Mouse (Mus musculus): Measurements from ENCODE around the gene Ogfod1. TPM values are rescaled to one million over a fixed set of nuclear protein-coding genes. Genes with fewer than 3 reads are reported as not detected.
"Not testable (repeated sequence)": the region's sequence is repeated elsewhere in the genome, so short reads cannot be mapped to it uniquely, and the experiment has no call there.

Ogfod1 gene
- total and polyA plus RNA-seq, 2 experiments from 2014 or later = 8.5 to 11.2 TPM

DNA sequence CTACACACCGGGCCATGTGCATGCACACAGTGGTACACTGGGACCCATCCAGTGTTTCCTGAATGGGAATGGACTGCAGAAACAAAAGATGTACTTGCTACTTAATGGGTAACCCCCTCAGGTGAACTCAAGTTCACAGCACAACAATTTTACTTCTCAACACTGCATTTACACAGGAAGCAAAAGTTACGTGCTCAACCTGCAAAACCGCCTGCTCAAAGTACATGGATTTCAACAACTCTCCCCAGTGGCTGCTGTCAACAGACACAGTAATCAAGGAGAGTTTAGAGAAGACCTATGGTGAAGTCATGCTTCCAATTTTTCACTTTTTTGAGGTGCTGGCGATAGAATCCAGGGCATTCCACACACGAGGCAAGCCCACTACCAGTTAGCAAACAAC is 1.8 kb upstream of the Ogfod1 start:
- 61% methylated on average over 5 of the region's 5 CpGs for WGBS
- DNase-seq (ENCODE audit: low spot score) (no peak), ATAC-seq (no peak)
- H3K4me3 ChIP-seq (ENCODE audit: low read length) = peak overlapping the region; percentile 78; the same call in 1 of the 2 replicates
- no peaks in the 10 kb centered on the region for H3K9me3 ChIP-seq (ENCODE audit: low read length)
- no peak for TF ChIP-seq CTCF (IDR thresholded peaks at IDR 0.05; ENCODE audit: low read depth)
- no peak overlapping the region for H3K27ac ChIP-seq
- no peaks in the 10 kb centered on the region for H3K27me3 ChIP-seq (ENCODE audit: insufficient read depth, low read length)
- H3K9ac ChIP-seq (replicated peaks; ENCODE audit: low read length) = no peak overlapping the region
- peaks cover 7% of the 10 kb centered on the region for H3K4me1 ChIP-seq (ENCODE audit: insufficient read depth, low read length)
- peak overlapping the region; percentile 82 for H3K4me2 ChIP-seq (ENCODE audit: low read depth, low read length)
- H3K36me3 ChIP-seq (ENCODE audit: insufficient read depth, low read length) = peaks cover 4% of the 10 kb centered on the region

DNA sequence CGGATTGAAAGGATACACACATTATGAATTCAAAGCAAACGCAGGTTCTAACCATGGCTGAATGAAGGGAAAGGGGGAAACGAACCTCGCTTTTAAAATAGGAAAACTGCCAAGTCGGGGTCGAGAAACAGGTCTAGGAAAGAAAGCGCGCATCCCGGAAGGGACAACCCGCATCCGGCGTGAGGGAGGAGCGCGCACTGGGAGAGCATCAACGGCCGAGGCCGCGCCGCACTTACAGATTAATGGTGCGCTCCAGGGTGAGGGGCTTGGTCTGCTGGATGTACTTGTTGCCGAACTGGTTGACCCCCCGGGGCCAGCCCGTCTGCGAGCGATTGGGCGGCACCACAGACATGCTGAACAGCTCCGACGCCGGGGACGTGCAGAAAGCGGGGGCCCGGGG is 457 bp upstream of the Ogfod1 start:
- H3K9me3 ChIP-seq (ENCODE audit: low read length); H3K27me3 ChIP-seq (ENCODE audit: insufficient read depth, low read length); H3K36me3 ChIP-seq (ENCODE audit: insufficient read depth, low read length); H3K4me1 ChIP-seq (ENCODE audit: insufficient read depth, low read length): not testable (repeated sequence)
- Histone ChIP-seq H3K4me3 (ENCODE audit: low read length) (peak overlapping the region; percentile 78), H3K9ac (replicated peaks; ENCODE audit: low read length) (peak overlapping the region; percentile 63), H3K4me2 (ENCODE audit: low read depth, low read length) (peak overlapping the region; percentile 82), H3K27ac (peak overlapping the region; percentile 83)
- under 1% methylated on average over 21 of the region's 32 CpGs for WGBS
- DNase-seq (ENCODE audit: low spot score) (peak; percentile 83), ATAC-seq (peak; percentile 88)

DNA sequence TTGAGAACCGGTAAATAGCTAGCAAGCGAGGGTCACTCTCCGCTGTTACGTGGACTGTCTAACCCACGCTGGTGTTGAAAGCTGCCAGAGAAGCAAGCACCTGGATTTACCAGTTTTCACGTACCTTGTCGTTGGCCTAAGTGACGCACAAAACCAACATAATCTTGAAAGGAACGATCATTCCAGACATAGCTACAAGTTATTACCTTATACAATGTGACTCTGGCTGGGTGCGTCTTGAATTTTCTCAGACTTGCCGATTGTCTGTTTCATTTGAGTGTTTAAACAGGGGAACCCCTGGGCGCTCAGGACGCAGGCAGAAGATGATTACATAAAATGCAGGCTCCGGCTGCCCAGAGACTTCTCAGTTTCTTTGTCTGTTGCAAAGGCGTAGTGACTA is 808 bp downstream of the Ogfod1 start:
- 5% methylated on average over 15 of the region's 15 CpGs for WGBS
- peaks cover 7% of the 10 kb centered on the region for H3K4me1 ChIP-seq (ENCODE audit: insufficient read depth, low read length)
- DNase-seq (ENCODE audit: low spot score) = peak; percentile 25
- peak overlapping the region; percentile 78 for H3K4me2 ChIP-seq (ENCODE audit: low read depth, low read length)
- TF ChIP-seq CTCF (IDR thresholded peaks at IDR 0.05; ENCODE audit: low read depth) = no peak
- peak overlapping the region; percentile 64 for H3K9ac ChIP-seq (replicated peaks; ENCODE audit: low read length)
- peak overlapping the region; percentile 78 for H3K4me3 ChIP-seq (ENCODE audit: low read length)
- H3K36me3 ChIP-seq (ENCODE audit: insufficient read depth, low read length) = no peaks in the 10 kb centered on the region; the same call in 1 of the 2 replicates
- no peak for ATAC-seq
- H3K27me3 ChIP-seq (ENCODE audit: insufficient read depth, low read length) = no peaks in the 10 kb centered on the region
- H3K9me3 ChIP-seq (ENCODE audit: low read length) = no peaks in the 10 kb centered on the region
- H3K27ac ChIP-seq = peak overlapping the region; percentile 66; the same call in 1 of the 2 replicates

DNA sequence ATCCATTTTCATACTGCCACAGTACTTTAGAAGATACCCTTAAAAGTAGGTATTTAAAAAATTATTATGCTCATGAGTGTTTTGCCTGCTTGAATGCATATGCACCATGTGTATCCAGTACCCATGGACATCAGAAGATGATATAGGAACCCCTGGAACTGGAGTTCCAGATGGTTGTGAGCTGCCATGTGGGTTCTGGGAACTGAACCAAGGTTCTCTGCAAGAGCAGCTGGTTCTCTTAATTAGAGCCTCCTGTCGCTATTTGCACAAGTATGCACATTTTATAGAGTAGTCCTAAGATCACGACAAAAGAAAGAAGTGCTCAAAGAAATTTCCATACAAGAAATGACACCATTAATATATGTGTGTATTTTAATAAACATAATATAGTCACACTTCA is 10.8 kb downstream of the Ogfod1 start:
- ATAC-seq = no peak
- H3K36me3 ChIP-seq (ENCODE audit: insufficient read depth, low read length) = peaks cover 9% of the 10 kb centered on the region; the same call in 1 of the 2 replicates
- no peak for TF ChIP-seq CTCF (IDR thresholded peaks at IDR 0.05; ENCODE audit: low read depth)
- no peak overlapping the region for H3K4me2 ChIP-seq (ENCODE audit: low read depth, low read length)
- H3K9ac ChIP-seq (replicated peaks; ENCODE audit: low read length) = no peak overlapping the region
- no peaks in the 10 kb centered on the region for H3K9me3 ChIP-seq (ENCODE audit: low read length)
- H3K27ac ChIP-seq = no peak overlapping the region
- whole genome bisulfite sequencing = 59% methylated on average over 2 of the region's 2 CpGs
- H3K4me1 ChIP-seq (ENCODE audit: insufficient read depth, low read length) = no peaks in the 10 kb centered on the region
- no peaks in the 10 kb centered on the region for H3K27me3 ChIP-seq (ENCODE audit: insufficient read depth, low read length)
- peak; percentile 27 for DNase-seq (ENCODE audit: low spot score)
- no peak overlapping the region for H3K4me3 ChIP-seq (ENCODE audit: low read length)

DNA sequence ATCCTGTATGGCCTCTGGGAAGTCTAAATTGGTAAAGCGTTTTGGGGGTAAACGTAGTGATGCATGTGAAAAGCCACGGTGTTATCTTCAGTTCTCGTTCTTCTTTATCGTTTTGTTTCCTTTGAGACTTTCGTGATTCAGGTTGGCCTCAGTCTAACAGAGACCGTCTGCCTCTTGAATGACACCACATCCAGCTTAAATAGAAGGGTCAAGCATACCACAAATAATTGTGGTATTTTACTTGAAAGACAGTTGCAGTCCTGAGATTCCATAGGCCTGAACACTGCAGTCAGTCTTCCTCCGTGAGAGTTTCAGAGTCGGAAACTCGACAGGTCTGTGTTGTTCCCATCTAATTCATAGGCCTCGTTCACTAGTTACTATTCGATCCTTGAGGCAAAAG is 15.7 kb downstream of the Ogfod1 start:
- no peaks in the 10 kb centered on the region for H3K27me3 ChIP-seq (ENCODE audit: insufficient read depth, low read length)
- peaks cover 36% of the 10 kb centered on the region for H3K36me3 ChIP-seq (ENCODE audit: insufficient read depth, low read length)
- no peak for TF ChIP-seq CTCF (IDR thresholded peaks at IDR 0.05; ENCODE audit: low read depth)
- 89% methylated on average over 12 of the region's 12 CpGs for whole genome bisulfite sequencing
- no peak overlapping the region for H3K9ac ChIP-seq (replicated peaks; ENCODE audit: low read length)
- H3K4me3 ChIP-seq (ENCODE audit: low read length) = no peak overlapping the region
- ATAC-seq (no peak), DNase-seq (ENCODE audit: low spot score) (no peak)
- no peak overlapping the region for H3K4me2 ChIP-seq (ENCODE audit: low read depth, low read length)
- no peak overlapping the region for H3K27ac ChIP-seq
- no peaks in the 10 kb centered on the region for H3K9me3 ChIP-seq (ENCODE audit: low read length)
- no peaks in the 10 kb centered on the region for H3K4me1 ChIP-seq (ENCODE audit: insufficient read depth, low read length)

DNA sequence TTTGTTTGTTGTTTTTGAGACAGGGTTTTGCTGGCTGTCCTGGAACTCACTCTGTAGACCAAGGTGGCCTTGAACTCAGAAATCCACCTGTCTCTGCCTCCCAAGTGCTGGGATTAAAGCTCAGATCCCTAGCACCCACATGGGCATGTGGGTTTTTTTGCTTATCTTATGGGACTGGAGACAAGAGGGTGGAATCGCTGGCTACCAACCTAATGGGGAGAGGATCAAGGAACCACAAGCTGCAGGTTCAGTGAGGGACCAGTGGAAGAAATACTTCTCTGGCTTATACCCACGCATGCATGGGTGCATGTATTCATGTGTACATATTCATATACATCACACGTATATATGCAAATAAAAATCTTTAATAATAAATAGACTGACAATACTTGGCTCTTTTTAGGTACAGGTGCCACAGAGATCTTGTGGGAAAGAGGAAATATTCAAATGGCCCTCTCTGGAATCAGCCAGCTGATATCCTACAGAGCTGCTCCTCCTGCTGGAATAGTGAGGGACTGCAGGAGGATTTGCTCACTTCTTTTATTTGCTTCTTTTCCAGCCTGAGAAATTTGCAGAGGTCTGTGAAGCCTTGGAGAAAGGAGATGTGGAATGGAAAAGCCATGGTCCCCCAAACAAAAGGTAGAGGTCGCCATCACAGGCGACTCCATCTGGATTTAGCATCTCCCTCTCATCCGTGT is 20.3 kb downstream of the Ogfod1 start:
- H3K9me3 ChIP-seq (ENCODE audit: low read length) = no peaks in the 10 kb centered on the region
- H3K4me2 ChIP-seq (ENCODE audit: low read depth, low read length) = no peak overlapping the region
- no peaks in the 10 kb centered on the region for H3K4me1 ChIP-seq (ENCODE audit: insufficient read depth, low read length)
- WGBS = 59% methylated on average over 6 of the region's 6 CpGs
- H3K27me3 ChIP-seq (ENCODE audit: insufficient read depth, low read length) = no peaks in the 10 kb centered on the region
- peak; percentile 85 for TF ChIP-seq CTCF (IDR thresholded peaks at IDR 0.05; ENCODE audit: low read depth)
- no peak for ATAC-seq
- DNase-seq (ENCODE audit: low spot score) = peak; percentile 82
- no peak overlapping the region for H3K9ac ChIP-seq (replicated peaks; ENCODE audit: low read length)
- H3K36me3 ChIP-seq (ENCODE audit: insufficient read depth, low read length) = peaks cover 49% of the 10 kb centered on the region
- H3K27ac ChIP-seq = no peak overlapping the region
- H3K4me3 ChIP-seq (ENCODE audit: low read length) = no peak overlapping the region

DNA sequence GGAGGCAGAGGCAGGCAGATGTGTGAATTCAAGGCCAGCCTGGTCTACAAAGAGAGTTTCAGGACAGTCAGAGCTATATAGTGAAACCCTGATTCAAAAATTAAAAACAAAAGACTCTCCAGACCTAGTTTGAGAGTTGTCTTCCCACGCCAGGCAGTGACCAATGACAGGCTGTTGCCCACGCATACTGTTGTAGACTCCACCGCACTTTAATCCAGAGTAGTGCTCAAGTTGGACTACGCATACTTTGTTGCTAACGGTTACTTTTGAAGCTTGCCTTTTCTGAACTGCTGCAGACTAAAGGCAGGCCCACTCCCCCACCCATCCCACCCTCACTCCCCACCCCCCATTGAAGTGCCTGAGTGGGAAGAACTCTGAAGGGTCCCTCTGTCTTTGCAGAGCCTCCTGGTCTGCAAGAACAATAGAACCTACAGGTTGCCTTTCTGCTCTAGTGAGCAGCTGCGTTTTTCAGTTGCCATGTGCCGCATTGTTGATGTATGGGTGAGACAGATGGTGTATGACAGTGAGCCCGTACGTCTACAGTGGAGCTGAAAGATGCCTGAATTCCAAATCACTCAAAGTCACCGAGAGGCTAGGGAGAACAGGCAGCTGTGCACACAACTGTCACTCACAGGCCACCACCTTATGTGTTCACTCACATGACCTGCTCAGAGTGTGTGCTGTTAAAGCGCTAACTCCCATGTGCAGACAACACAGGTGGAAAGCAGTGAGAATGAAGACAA is 29.3 kb downstream of the Ogfod1 start:
- no peaks in the 10 kb centered on the region for H3K4me1 ChIP-seq (ENCODE audit: insufficient read depth, low read length)
- 24% methylated on average over 11 of the region's 11 CpGs for WGBS

More for the DNA sequence above, 29.3 kb downstream of the Ogfod1 start:
- Histone ChIP-seq H3K9ac (replicated peaks; ENCODE audit: low read length) (no peak overlapping the region), H3K9me3 (ENCODE audit: low read length) (no peaks in the 10 kb centered on the region), H3K4me3 (ENCODE audit: low read length) (no peak overlapping the region), H3K27ac (no peak overlapping the region), H3K4me2 (ENCODE audit: low read depth, low read length) (no peak overlapping the region), H3K27me3 (ENCODE audit: insufficient read depth, low read length) (no peaks in the 10 kb centered on the region), H3K36me3 (ENCODE audit: insufficient read depth, low read length) (peaks cover 4% of the 10 kb centered on the region; the same call in 1 of the 2 replicates)
- ATAC-seq = peak; percentile 72
- DNase-seq (ENCODE audit: low spot score) = peak; percentile 12
- no peak for TF ChIP-seq CTCF (IDR thresholded peaks at IDR 0.05; ENCODE audit: low read depth)
